Mouse (Mus musculus) CH12.LX (cell line): Measurements from ENCODE around the gene Gm15319. TPM values are rescaled to one million over a fixed set of nuclear protein-coding genes. Genes with fewer than 3 reads are reported as not detected.
"Not testable (repeated sequence)": the region's sequence is repeated elsewhere in the genome, so short reads cannot be mapped to it uniquely, and the experiment has no call there.

Source experiments
- DNase-seq: peaks from one replicate; pipeline ENCODE4 v3.0.0-alpha.2; 2013; ENCODE audit errors: extremely low read depth
- H3K27ac ChIP-seq: 2 replicates; pipeline ENCODE4 v1.5.1; 2012; ENCODE audit warnings: low read depth, mild to moderate bottlenecking, control low read depth, moderate library complexity; ENCODE audit not compliant: insufficient read depth
- H3K27me3 ChIP-seq: replicated peaks from 2 replicates; pipeline ENCODE3; 2012; ENCODE audit warnings: inconsistent platforms
- H3K36me3 ChIP-seq, 2 experiments: replicated peaks in 1 of 2; 2 replicates each; pipeline versions ENCODE3 to v1.6.1; 2012; ENCODE audit warnings: inconsistent platforms in 1 of 2, low read length in 1 of 2, mild to moderate bottlenecking in 1 of 2, mixed read lengths in 1 of 2, moderate library complexity in 1 of 2; ENCODE audit not compliant: control insufficient read depth in 1 of 2, insufficient read depth in 1 of 2
- H3K4me1 ChIP-seq, 2 experiments: 2 replicates each; pipeline ENCODE4 v1.6.1; 2012; ENCODE audit warnings: inconsistent platforms in 1 of 2, moderate library complexity in 1 of 2; ENCODE audit not compliant: insufficient read depth in 2 of 2, control insufficient read depth in 1 of 2
- H3K4me2 ChIP-seq: 2 replicates; pipeline ENCODE4 v1.6.1; 2012; ENCODE audit warnings: low read depth, mild to moderate bottlenecking, control low read depth; ENCODE audit not compliant: poor library complexity, insufficient read depth, severe bottlenecking
- H3K4me3 ChIP-seq, 3 experiments: fragments of 150-350 bp in 1 of 3; sonication (generic) in 1 of 3; replicated peaks in 1 of 3; 2 replicates each; pipeline versions ENCODE3 to v1.5.1; 2011 to 2012; ENCODE audit warnings: low read depth in 2 of 3, low read length in 2 of 3, mild to moderate bottlenecking in 2 of 3, moderate library complexity in 2 of 3, control low read depth in 1 of 3, improper control_type of control experiment in 1 of 3, inconsistent platforms in 1 of 3, mixed read lengths in 1 of 3; ENCODE audit not compliant: poor library complexity in 1 of 3
- H3K79me2 ChIP-seq: replicated peaks from 2 replicates; pipeline ENCODE4 v1.6.1; 2012; ENCODE audit warnings: mild to moderate bottlenecking, moderate library complexity; ENCODE audit not compliant: control insufficient read depth, poor library complexity, insufficient read depth, severe bottlenecking; ENCODE audit errors: extremely low read depth
- H3K9ac ChIP-seq: 2 replicates; pipeline ENCODE4 v1.6.1; 2012; ENCODE audit warnings: low read depth, mild to moderate bottlenecking, control low read depth, moderate library complexity; ENCODE audit not compliant: insufficient read depth
- H3K9me3 ChIP-seq: replicated peaks from 2 replicates; pipeline ENCODE3; 2012; ENCODE audit warnings: low read length, inconsistent platforms, mixed read lengths
- CTCF ChIP-seq, 2 experiments: IDR thresholded peaks in 1 of 2; conservative IDR thresholded peaks in 1 of 2; 2 replicates each; pipeline ENCODE4 v1.5.1; 2011 to 2012; ENCODE audit warnings: low read depth in 2 of 2, low read length in 2 of 2, improper control_type of control experiment in 1 of 2, inconsistent platforms in 1 of 2, mild to moderate bottlenecking in 1 of 2, moderate library complexity in 1 of 2
- ELF1 ChIP-seq: IDR thresholded peaks from 2 replicates; pipeline ENCODE4 v1.6.1; 2014; ENCODE audit warnings: low read depth, mild to moderate bottlenecking, inconsistent platforms, low read length, improper control_type of control experiment
- HCFC1 ChIP-seq: IDR thresholded peaks from 2 replicates; pipeline ENCODE4 v1.6.1; 2012; ENCODE audit warnings: low read depth, mild to moderate bottlenecking, inconsistent platforms, low read length, improper control_type of control experiment
- IRF4 ChIP-seq: IDR thresholded peaks from 2 replicates; pipeline ENCODE4 v1.6.1; 2014; ENCODE audit warnings: low read depth, mild to moderate bottlenecking, inconsistent platforms, low read length, improper control_type of control experiment
- KAT2A ChIP-seq: IDR thresholded peaks from 2 replicates; pipeline ENCODE4 v1.6.1; 2012; ENCODE audit warnings: low read length, improper control_type of control experiment, inconsistent platforms; ENCODE audit not compliant: insufficient replicate concordance
- MAZ ChIP-seq: IDR thresholded peaks from 2 replicates; pipeline ENCODE4 v1.6.1; 2012; ENCODE audit warnings: low read depth, mild to moderate bottlenecking, inconsistent platforms, low read length, improper control_type of control experiment, moderate library complexity
- MYC ChIP-seq: IDR thresholded peaks from 2 replicates; pipeline ENCODE4 v1.6.1; 2011; ENCODE audit warnings: low read depth, mild to moderate bottlenecking, improper control_type of control experiment, low read length
- NELFE ChIP-seq: IDR thresholded peaks from 2 replicates; pipeline ENCODE4 v1.6.1; 2011; ENCODE audit warnings: low read depth, low read length, improper control_type of control experiment
- NRF1 ChIP-seq: IDR thresholded peaks from 2 replicates; pipeline ENCODE4 v1.6.1; 2014; ENCODE audit warnings: low read depth, mild to moderate bottlenecking, inconsistent platforms, low read length, improper control_type of control experiment, moderate library complexity
- POLR2A ChIP-seq: IDR thresholded peaks from 2 replicates; pipeline ENCODE4 v1.6.1; 2011; ENCODE audit warnings: low read depth, mild to moderate bottlenecking, improper control_type of control experiment, low read length
- SMC3 ChIP-seq: IDR thresholded peaks from 2 replicates; pipeline ENCODE4 v1.6.1; 2011; ENCODE audit warnings: low read depth, low read length, improper control_type of control experiment
- TBP ChIP-seq: conservative IDR thresholded peaks from 2 replicates; pipeline ENCODE4 v1.6.1; 2011; ENCODE audit warnings: low read depth, low read length, improper control_type of control experiment
- TCF12 ChIP-seq: IDR thresholded peaks from 2 replicates; pipeline ENCODE4 v1.6.1; 2014; ENCODE audit warnings: low read depth, mild to moderate bottlenecking, inconsistent platforms, low read length, improper control_type of control experiment
- dilution Hi-C: fragments of 300-500 bp; cut with MboI; formaldehyde crosslinking; loops from 2 replicates; pipeline ENCODE4 v1.14.3; 2020; ENCODE audit warnings: low sequenced_read_pairs; ENCODE audit not compliant: extremely low pct_unique_long_range_greater_than_20kb, extremely low pct_ligation_motif_present
- in situ Hi-C: fragments of 300-500 bp; cut with MboI; formaldehyde crosslinking; loops from 3 replicates; pipeline ENCODE4 v1.14.3; 2019; ENCODE audit warnings: low sequenced_read_pairs, low pct_ligation_motif_present, low pct_unique_long_range_greater_than_20kb, mixed read lengths
- polyA plus RNA-seq: library from polyadenylated mRNA; unstranded; fragments of >175 nt; gene quantifications from 2 replicates; pipeline ENCODE4 v1.2.1, GENCODE M21; 2012; ENCODE audit warnings: low read depth; ENCODE audit not compliant: insufficient read length
- total RNA-seq, 2 experiments: library from RNA; depleted of rRNA; stranded (reverse); fragments of 300-350 nt in 1 of 2; fragments of >200 nt in 1 of 2; gene quantifications; 2 replicates each; pipeline ENCODE4 v1.2.3; 2012 to 2014

Gene Gm15319
- total and polyA plus RNA-seq, 3 experiments = not detected

DNA sequence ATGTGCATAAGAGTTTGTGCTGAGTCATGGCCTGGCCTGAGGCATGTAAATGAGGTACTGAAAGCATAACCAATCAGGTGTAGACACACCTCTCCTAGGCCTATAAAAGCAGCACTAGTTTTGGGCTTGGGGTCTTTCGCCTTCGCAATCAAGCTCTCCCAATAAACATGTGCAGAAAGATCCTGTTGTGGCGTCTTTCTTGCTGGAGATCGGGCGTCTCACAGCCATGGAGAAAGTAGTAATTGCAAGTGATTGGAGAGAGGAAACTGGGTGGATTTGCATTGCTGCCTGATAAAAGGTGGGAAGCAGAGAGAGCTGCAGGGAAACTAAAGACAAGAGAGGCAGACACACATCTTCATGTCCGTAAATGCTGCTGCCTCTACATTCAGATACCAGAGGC is 60.3 kb downstream of the Gm15319 start:
- H3K4me3 ChIP-seq, H3K79me2 ChIP-seq, H3K36me3 ChIP-seq, H3K27me3 ChIP-seq, H3K9ac ChIP-seq, in situ Hi-C loops, dilution Hi-C loops, H3K27ac ChIP-seq, H3K4me1 ChIP-seq, DNase-seq, H3K9me3 ChIP-seq, H3K4me2 ChIP-seq: not testable (repeated sequence)

DNA sequence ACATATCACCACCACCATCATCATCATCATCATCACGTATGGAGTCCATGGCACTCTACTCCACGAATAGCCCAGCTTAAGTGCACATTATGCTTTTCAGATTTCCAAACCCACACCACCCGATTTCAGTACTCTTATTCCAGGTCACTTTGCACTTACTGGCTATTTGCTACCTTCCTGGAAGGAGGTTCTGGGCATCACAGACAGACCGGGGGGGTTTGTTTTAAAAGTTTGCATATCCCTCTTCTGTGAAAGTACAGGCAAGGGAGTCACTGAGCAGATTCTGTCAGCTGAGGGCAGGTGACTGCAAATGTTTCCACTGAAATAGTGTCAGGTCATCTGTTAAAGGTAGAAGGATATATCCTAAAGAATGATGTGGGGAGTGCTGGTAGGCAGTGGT is 63.0 kb downstream of the Gm15319 start:
- H3K4me3 ChIP-seq, H3K9ac ChIP-seq, H3K9me3 ChIP-seq, H3K4me2 ChIP-seq, H3K36me3 ChIP-seq, H3K27me3 ChIP-seq, H3K27ac ChIP-seq, dilution Hi-C loops, DNase-seq, H3K4me1 ChIP-seq, H3K79me2 ChIP-seq, in situ Hi-C loops: not testable (repeated sequence)

- H3K36me3 ChIP-seq, H3K27me3 ChIP-seq, H3K9me3 ChIP-seq, in situ Hi-C loops, H3K27ac ChIP-seq, dilution Hi-C loops, DNase-seq, H3K4me3 ChIP-seq, H3K4me1 ChIP-seq, H3K9ac ChIP-seq, H3K79me2 ChIP-seq, H3K4me2 ChIP-seq: not testable (repeated sequence)
Measured at GRCm38 (mm10) chr8:20297939-20298505, 65.0 kb downstream of the Gm15319 start.

- H3K36me3 ChIP-seq, H3K4me2 ChIP-seq, H3K27me3 ChIP-seq, H3K27ac ChIP-seq, H3K4me1 ChIP-seq, H3K79me2 ChIP-seq, H3K9me3 ChIP-seq, in situ Hi-C loops, dilution Hi-C loops: not testable (repeated sequence)
- TF ChIP-seq HCFC1 (peak; percentile 78), CTCF (conservative IDR thresholded peaks at IDR 0.05 in 1 of 2, IDR thresholded peaks at IDR 0.05 in 1 of 2; ENCODE audit: low read depth in 2 of 2, low read length in 2 of 2) (peak in 1 of 2 experiments; percentile 56; a peak in 2 of 4 replicates), ELF1 (peak; percentile 51; the same call in 1 of the 2 replicates), TBP (0 out of 2 replicates have a peak, but pooled peaks have one; percentile 50), POLR2A (peak; percentile 68), NRF1 (peak; percentile 50; the same call in 1 of the 2 replicates), SMC3 (peak; percentile 23; the same call in 1 of the 2 replicates), MYC (0 out of 2 replicates have a peak, but pooled peaks have one; percentile 37), MAZ (0 out of 2 replicates have a peak, but pooled peaks have one; percentile 50), KAT2A (0 out of 2 replicates have a peak, but pooled peaks have one; percentile 52), NELFE (peak; percentile 67), IRF4 (peak; percentile 41; the same call in 1 of the 2 replicates), TCF12 (peak; percentile 83)
- H3K9ac ChIP-seq = peak overlapping the region; percentile 56
- H3K4me3 ChIP-seq = peak overlapping the region; percentile 57 to 72 (median 67)
- peak; percentile 75 for DNase-seq
Measured at GRCm38 (mm10) chr8:20296803-20297702, 66.0 kb downstream of the Gm15319 start.
